Mouse (Mus musculus): ENCODE data around the gene Mnx1.

The Mnx1 gene

DNA sequence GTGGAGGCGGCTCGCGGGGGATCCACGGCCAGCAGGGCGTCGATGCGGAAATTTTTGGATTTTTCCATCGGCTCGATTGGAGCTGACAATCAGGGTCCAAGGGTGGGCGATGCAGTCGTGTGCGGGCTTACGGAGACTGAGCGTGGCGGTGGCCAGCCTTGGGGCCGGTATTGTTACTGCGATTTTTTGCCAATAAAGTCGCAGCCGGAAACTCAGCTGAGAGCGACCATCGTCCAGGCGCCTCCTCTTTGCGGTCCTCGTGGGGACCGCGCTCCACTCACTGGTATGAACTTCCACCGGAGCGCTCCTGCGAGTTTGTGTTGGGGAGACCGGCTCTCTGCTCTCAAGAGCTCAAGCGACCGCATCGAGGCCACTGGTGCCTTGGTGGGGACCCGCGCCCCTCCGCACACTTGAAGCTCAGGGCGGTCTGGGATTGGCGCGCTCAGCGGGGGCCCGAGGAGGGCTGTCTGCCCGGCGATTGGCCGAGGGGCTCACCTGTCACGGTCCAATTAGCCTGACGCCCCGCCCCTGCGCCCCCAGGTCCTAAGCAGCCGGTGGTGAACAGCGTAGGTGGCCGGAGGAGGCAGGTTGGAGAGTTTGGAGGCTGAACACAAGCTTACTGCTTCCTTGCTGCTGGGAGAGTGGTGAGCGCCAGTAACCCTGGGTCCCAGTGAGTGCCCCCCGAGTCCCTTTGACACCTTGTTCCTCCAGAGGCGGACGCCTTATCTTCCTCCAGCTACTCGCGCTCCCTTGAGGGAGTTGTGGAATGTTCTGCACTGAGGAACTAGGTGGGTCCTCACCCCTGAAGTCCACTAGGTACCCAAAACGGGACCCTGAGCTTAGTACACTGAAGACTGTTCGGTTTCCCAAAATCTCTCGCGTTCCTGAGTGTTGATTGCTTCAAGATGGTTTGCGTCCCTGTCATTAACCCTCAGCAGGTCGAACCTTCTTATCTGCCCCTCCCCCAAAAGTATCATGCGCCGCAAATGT, at the start of gene Mnx1:
Gene Mnx1, minus strand, starts transcription at position 263 of the 990 bp plus-strand sequence.
- DNase-seq (ENCODE audit: low spot score), result peak; percentile 45

DNA sequence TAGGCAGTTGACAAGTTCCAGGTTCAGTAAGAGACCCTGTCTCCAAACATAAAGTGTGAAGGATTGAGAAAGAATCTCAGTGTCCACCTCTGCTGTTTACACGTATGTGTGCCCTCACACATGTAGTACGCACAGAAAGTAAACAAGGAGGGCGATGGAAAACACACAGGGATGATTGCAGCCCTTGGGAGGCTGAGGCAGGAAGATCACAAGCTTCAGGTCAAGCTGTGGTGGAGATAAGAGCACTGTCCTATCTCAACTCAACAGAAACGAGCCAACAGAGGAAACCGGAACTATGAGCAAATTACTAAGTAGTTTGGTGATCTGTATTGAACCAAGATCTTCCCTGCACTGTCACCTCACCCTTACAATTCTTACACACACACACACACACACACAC, 38.2 kb upstream of the Mnx1 start:
- DNase-seq (ENCODE audit: low spot score), result no peak

DNA sequence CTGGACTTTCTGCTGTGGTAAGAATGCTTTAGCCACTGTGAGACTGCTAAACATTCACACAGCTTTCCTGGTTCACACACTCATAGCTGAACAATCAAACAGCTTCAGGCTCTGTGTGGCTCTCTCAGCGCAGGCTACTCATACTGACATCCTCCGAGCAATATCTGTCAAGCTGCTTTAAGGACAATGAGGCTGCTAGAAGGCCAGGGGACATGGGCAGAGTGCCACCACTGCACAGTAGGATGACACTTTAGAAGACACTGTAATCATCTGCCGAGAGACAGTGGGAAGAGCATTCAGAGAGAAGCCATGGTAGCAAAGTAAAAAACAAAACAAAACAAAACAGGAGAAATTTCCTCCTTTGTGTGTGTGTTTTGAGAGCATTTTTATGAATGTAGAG, 37.6 kb upstream of the Mnx1 start:
- DNase-seq (ENCODE audit: low spot score), result no peak

DNA sequence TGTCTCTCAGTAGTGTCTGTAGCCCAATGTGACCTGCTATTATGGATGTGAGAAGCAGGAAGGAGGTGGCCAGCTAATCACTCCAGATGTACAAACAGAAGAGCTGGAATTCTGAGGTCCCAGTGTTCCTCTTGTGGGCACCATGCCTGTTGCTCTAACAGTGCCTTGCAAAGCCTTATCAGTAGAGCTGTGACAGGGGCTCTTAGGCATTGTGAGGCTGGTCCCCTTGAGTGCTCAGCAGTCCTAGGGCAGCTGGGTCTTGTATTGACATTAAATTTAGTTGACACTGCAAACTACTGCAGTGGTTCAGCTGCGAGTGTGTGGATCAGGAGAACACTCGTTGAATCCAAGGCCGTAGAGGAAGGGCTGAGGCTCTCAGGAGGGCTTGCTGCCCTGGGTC, 28.7 kb upstream of the Mnx1 start:
- no peak for DNase-seq (ENCODE audit: low spot score)

DNA sequence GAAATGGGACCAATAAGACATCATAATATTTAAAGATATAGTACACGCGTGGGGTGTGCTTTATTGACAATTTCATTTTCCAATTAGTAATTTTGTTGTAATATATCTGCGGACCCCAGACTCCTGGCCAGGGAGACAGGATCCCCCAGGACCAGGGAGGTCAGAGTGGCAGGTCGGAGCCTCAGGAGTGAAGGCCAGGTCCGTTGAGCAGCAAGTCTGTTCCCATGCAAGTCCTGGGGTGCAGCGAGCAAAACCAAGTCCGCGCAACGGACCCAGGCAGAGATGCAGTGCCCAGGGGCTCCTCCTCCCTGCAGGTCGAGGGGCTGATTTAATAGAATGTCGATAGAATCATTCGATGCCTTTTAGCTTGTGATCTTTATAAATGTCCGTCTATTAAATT, 9.1 kb upstream of the Mnx1 start:
- DNase-seq (ENCODE audit: low spot score), result no peak

DNA sequence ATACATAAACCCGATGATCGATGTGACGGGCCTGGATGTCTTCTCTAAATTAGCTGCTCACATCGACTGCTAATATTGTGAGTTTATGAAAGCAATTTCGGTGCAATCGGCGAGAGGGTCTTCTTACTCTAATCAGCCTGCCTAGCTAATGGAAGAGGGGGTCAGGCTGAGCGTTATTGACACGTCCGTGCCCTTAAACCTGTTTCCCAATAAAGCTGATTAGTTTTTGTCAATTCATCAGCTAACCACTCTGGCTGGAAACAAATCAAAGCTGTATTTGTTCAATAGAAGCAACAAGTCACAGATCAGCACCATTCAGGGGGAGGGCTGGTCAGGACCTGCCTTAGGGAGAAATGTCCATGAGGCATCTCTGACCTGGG, 7.7 kb upstream of the Mnx1 start:
- DNase-seq (ENCODE audit: low spot score), result no peak

DNA sequence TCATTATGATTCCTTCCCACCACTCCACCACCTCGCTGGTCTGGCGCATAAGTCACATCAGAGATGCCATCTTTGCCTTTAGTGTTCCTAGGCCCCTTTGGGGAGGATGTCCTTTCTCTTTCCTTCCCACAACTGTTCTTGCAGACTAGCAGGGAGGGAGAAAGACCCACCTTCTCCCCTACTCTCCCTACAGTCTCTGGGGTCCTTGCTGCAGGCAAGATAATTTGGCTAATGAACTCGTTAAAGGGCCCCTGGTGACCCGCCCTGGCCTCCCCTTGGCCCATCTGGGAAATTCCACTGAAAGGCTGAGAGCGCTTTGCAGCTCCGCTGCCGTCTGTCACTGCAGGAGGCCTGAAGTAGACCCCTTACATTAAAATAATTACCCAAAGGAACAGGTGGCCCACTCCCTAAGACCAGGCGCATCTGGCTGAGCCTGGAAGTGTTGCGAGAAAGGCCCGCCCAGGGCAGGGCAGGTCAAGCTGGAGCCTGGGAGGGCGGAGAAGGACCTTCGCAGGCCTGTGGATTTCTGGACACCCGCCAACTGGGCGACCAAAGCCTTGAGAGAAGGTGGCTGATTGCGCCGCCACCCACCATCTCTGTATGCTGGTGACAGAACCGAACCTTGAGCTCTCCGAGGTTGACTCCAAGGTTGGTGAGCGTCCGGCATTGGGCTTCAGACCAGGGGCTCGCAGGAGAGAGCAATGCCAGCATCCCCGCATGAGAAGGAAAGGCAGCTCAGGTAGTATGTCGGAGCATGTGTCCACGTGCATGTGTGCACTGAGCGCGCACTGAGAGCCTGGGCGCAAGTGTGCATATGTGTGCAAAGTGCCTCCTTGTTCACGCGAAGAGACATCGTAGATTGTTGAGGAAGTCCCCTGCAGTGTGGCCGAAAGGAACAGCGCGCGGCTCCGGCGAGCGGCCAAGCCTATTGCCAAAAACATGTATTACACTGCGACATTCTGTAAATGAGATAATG, 7.0 kb upstream of the Mnx1 start:
- DNase-seq (ENCODE audit: low spot score), result no peak

DNA sequence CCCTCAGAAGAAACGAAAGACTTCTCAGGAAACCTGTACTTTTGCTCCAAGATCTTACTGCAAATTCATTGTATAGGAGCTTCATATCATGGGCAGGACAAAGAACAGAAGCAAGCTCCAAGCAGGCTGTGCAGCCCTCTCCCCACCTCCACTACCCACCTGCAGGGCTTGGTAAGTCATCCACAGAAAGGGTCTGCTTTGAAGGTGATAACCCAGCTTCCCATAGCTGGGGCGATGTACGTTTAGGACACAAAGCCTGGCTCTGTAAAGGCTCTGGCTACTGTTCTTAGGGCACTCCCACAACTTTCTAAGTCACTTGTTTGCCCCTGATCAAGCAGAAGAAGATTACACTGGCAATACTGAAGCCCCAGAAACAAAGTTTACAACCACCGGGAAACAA, 5.5 kb upstream of the Mnx1 start:
- no peak for DNase-seq (ENCODE audit: low spot score)

DNA sequence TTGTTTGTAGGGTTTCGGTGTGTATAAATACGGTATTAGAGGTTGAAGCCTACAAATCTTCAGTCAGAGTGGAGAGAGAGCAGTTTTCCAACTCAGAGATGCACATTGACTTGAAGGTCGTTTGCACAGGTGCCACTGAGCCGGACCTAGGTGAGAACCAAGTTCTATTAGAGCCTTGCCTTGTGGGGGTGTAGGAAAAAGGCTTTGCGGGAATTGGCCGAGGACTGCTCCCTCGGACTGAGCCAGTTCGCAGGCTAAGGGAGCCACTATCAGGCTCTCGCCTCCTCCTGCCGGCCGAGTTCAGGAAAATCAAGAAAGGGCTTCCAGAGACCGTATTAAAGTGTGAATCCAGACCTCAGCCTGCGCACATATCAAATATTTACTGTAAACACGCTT, 926 bp upstream of the Mnx1 start:
- DNase-seq (ENCODE audit: low spot score), result peak; percentile 14

DNA sequence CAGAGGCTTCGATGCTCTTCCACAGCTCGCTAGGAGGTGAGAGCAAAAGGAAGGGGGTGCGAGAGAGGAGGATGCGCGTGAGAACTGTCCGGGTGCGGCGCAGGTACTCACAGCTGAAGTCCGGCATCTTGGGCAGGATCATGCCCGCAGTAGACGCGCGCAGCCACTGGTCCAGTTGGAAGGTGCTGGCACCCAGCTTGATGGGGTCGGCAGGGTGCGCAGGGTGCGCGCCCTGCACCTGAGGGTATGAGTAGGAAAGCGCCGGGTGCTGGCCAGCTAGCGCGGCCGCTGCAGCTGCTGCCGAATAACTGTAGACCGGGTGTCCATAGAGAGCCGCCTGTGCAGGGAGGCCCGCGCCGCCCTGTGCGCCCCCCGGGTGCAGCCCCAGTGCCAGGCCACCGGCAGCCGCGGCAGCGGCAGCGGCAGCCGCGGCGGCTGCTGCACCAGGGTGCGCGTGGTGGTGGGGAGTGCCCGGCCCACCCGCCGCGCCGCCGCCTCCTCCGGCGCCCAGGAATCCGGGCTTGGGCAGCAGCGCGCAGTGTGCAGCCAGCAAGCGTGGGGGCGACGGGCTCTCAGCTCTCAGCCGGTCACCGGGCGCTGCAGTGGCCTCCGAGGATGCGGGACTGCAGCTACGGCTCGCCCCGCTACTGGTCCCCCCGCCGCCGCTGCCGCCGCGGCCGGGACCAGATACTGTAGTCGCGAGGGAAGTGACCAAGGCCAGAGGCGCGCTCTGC, 629 bp downstream of the Mnx1 start:
- no peak for DNase-seq (ENCODE audit: low spot score)

DNA sequence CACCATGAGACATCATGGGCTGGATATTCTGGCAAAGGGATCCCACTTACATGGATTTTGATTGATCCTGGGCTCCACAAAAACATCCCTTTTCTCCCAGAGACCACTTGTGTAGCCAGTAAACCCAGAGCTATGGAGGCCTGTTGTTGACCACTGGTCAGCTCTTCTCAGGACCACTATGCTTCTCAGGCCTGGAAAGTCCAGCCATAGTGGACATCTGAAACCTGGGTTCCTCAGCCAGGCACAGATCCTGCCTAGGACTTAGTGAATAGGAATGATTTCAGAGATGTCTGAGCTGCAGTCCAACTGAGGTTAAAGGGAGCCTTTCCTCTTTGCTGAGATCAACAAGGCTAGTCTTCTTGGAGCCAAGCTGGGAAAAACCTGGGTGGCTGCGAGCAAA, 2.2 kb downstream of the Mnx1 start:
- DNase-seq (ENCODE audit: low spot score), result no peak

DNA sequence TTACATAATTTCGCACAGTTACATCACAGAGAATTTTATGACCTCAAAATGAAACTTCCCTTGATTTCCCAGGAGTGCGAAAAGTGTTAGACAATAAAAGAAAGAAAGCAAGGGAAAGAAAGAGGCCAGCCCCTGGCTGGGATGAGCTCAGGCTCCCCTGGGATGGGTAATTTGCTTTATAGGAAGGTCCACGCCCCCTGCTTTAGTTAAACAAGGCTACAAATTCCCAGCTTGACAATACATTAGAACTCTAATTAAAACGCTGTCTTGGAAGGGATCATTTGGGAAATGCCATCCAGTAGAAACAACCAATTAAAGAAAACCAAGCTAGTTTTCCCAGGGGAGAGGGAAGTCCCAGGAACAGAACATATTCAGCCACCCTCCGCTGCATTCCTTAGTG, 2.7 kb downstream of the Mnx1 start:
- DNase-seq (ENCODE audit: low spot score), result no peak

DNA sequence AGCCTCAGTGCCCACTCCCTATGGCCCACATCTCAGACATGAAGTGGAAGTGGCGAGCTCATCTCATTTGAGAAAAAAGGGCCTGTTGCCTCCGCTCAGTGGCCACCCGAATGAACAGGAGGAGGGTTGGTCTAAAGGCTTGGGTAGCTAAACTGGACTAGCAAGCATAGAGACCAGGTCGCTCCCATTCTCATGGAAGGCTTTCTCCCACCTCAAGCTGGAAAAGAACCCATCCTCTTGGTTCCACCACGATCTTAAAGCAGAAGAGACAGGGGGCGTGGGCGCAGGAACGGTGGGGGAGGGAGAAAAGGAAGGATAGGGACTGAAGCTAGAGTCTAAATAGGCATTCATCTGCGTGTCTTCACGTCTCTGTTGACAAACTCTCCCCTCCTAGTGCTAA, 3.2 kb downstream of the Mnx1 start:
- no peak for DNase-seq (ENCODE audit: low spot score)

DNA sequence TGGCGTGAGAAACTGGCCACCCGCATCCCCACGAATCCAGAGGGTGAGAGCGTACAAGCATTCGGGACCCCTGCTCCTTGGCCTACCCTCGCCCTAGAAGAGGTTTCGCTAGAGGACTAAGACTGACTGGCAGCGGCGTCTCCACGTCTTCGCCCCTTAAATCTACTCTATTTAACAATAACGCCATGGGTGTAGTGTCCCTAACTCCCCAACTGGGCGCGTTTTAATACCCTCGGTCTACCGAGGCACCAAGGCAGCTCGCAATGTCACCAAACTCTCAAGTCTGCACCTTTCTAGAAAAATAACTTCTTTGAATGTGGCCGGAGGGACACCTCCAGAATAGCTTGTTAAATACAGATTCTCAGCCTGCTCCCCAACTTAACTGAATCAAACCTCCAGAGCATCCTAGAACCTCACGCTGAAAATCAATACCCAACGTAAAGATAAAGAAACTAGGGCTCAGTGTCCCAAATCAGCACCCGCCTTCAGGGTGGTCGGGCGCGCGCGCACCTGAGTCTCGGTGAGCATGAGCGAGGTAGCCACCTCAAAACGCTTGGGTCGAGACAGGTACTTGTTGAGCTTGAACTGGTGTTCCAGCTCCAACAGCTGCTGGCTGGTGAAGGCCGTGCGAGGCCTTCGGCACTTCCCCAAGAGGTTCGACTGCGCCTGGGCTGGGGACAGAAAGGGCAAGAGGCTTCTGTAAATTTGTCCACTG, 3.9 kb downstream of the Mnx1 start:
- DNase-seq (ENCODE audit: low spot score), result no peak

DNA sequence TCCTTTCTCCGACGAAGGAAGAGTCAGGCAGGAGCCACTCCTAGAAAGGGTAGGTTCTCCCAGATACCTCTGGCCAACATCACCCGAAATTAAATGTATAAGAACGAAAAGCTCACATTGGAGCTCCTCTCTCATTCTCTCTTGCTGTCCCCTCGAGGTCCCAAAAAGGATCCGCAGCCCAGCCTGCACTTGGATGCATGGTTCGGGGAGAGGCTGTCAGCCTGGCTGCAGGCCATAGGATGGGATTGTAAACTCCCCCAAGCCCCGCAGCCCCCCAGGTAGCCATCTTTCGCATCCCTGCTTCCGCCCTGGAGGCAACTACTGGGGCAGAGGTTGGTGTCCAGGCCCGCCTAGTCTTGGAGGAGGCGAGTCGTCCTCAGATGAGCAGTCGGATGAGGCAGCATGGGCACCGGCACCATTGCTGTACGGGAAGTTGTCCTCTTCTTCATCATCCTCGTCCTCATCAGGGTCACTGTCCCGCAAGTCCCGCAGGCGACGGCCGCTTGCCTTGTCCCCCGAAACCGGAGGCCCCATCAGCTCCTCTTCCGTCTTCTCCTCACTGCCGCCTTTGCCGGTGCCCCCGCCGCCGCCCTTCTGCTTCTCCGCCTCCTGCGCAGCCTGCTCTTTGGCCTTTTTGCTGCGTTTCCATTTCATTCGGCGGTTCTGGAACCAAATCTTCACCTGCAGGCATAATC, 4.6 kb downstream of the Mnx1 start:
- no peak for DNase-seq (ENCODE audit: low spot score)

DNA sequence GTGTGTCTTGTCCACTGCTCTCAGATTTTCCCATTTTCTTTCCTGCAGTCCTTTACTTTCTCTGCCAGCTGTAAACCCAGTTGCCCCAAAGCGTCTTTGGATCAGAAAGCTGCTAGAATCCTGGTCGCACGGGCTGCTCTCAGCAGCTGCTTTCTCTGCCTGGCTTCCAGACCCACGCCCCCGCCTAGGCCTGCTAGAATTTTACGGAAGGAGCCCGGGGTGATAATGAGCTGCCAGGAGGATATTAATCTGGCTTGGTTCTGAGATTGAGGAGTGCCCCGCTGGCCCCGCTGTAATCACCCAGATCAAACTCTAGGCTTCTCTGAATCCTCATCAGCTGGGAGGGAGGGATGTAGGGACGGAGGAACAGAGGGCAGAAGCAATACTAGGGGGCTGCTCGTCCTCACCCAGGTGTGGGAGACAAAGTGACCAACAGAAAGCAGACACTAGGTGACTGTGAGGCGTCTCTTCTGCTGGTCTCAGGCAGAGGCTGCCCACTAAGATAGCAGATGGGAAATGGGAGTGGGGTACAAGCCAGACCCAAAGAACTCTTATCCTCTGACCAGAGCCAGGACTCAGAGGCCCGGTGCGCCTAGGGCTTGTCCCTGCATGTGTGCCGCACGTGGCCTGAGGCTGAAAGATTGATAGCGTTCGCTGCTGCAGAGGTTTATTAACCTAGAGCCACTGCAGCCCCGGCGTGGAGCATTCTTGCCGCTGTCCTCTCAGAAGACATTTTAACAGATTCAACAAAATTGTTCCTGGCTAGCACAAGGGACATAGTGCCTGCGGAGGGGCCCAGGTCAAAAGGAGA, 6.2 kb downstream of the Mnx1 start:
- DNase-seq (ENCODE audit: low spot score), result no peak

DNA sequence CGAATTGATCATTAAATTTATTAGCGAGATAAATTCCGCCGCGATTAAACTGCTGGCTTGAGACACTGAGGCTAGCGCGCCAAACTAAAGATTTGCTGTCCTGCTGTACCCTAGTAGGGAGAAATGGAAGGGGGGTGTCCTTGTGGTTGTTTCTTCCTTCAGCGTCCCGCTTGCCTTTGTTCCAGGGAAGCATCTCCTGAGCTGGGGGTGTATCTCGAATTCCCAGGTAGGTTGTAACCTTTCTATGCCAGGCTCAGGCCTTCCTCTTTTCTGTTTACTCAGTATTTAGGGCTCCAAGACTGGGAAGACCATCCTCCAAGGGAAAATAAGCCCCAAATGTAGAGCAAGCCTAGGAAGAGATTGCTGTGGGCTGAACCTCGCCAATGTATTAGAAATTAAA, 6.9 kb downstream of the Mnx1 start:
- no peak for DNase-seq (ENCODE audit: low spot score)

DNA sequence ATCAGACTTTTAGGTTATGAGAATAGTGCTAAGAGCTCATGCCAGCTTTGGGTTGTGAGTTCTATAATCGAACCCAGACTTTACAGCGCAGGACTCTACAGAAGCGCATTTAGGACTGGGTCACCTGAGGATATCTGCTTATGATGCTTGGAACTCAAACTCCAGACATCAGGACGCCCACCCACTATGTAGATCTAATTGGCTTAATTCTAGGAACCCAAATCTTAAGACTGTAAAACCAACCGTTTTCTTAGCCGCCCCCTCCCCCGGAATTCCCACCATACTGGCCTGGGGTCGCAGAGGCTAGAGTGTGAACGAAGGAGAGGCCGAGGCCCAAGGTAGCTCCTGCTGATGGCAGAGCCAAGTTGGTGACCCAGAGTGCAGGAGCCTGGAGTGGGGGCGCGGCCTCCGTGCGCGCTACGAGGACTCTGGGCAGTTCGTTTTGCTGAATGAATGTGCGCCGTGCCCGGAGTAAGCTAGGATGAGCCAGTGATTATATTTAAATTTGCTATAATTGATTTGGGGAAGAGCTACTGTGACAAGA, 7.3 kb downstream of the Mnx1 start:
- DNase-seq (ENCODE audit: low spot score), result no peak

DNA sequence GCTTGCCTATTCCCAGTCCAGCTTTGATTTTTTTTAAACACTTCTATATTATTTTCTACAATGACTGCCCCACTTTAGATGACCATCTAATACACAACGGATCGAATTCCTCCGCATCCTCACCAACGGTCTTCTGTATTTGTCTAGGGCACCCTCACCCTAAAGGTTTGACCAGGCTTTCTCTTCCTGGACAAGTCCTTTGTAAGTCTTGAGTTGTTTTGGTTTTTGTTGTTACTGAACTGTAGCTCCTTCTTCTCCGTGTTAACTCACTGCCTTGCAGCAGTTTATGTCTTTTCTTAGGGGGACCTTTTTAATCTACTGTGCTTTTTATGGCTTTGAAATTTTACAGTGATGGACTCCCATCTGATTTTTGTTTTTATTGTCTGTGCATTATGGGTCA, 8.0 kb downstream of the Mnx1 start:
- DNase-seq (ENCODE audit: low spot score), result no peak

DNA sequence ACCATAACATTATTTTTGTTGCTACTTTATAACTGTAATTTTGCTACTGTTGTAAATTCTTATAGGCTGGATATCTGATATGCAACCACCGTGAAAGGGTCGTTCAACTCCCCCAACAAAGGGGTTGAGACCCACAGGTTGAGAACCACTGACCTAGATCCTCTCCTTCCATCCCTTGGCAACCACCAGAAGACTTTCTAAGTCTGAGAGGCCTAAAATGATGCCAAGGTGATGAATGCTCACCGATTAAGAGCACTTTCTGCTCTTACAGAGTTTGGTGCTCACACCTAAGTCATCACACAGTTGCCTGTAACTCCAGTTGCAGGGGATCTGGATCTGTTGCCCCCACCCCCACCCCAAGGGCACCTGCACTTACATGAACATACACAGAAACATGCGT, 8.8 kb downstream of the Mnx1 start:
- DNase-seq (ENCODE audit: low spot score), result no peak
